Mouse (Mus musculus) stomach, postnatal 0 days (tissue): ENCODE measurements around the gene Rex1bd. TPM values are rescaled to one million over a fixed set of nuclear protein-coding genes. Genes with fewer than 3 reads are reported as not detected.

ENCODE experiments used
- ATAC-seq: fragments of 200-750 bp; cut with Nextera tagmentation; 2 replicates; pipeline ENCODE4 v1.8.0; 2017; ENCODE audit not compliant: low FRiP score, low TSS enrichment
- DNase-seq: peaks from one replicate; pipeline ENCODE4 v3.0.0-alpha.2; 2016; ENCODE audit warnings: low spot score
- H3K27ac ChIP-seq: fragments of 300-500 bp; sonication (generic); replicated peaks from 2 replicates; pipeline ENCODE4 v1.5.1; 2014; ENCODE audit warnings: mild to moderate bottlenecking, control low read depth
- H3K27me3 ChIP-seq: fragments of 300-500 bp; sonication (generic); 2 replicates; pipeline ENCODE4 v1.6.1; 2014; ENCODE audit warnings: low read length; ENCODE audit not compliant: control insufficient read depth, insufficient read depth
- H3K36me3 ChIP-seq: fragments of 300-500 bp; sonication (generic); 2 replicates; pipeline ENCODE4 v1.6.1; 2014; ENCODE audit warnings: low read length, mixed read lengths; ENCODE audit not compliant: control insufficient read depth, insufficient read depth
- H3K4me1 ChIP-seq: fragments of 300-500 bp; sonication (generic); replicated peaks from 2 replicates; pipeline ENCODE4 v1.6.1; 2014; ENCODE audit warnings: antibody characterized with exemption; ENCODE audit not compliant: control insufficient read depth, insufficient read depth
- H3K4me2 ChIP-seq: fragments of 300-500 bp; sonication (generic); replicated peaks from 2 replicates; pipeline ENCODE4 v1.6.1; 2014; ENCODE audit warnings: low read depth, mild to moderate bottlenecking, control low read depth, moderate library complexity
- H3K4me3 ChIP-seq: fragments of 300-500 bp; sonication (generic); 2 replicates; pipeline ENCODE4 v1.5.1; 2014; ENCODE audit warnings: low read depth, low read length, control low read depth
- H3K9ac ChIP-seq: fragments of 300-500 bp; sonication (generic); 2 replicates; pipeline ENCODE4 v1.6.1; 2014; ENCODE audit warnings: mild to moderate bottlenecking, low read length, control low read depth, mixed read lengths
- H3K9me3 ChIP-seq: fragments of 300-500 bp; sonication (generic); 2 replicates; pipeline ENCODE4 v1.6.1; 2016; ENCODE audit warnings: low read length; ENCODE audit not compliant: control insufficient read depth
- CTCF ChIP-seq: IDR thresholded peaks from 2 replicates; pipeline ENCODE4 v1.5.1; 2016; ENCODE audit warnings: antibody characterized with exemption, low read depth, mild to moderate bottlenecking, moderate library complexity
- EP300 ChIP-seq: optimal IDR thresholded peaks from 2 replicates; pipeline ENCODE3; 2016; ENCODE audit warnings: antibody characterized with exemption
- WGBS: fragments of 180-500 bp; shearing (Covaris S2); extraction: QIAGEN DNeasy Blood & Tissue Kit; methylation state at CpG from one replicate; pipeline ENCODE4 v1.1.7; 2014; 5-methylcytosine and 5-hydroxymethylcytosine counted together
- polyA plus RNA-seq: library from polyadenylated mRNA; unstranded; fragments of >200 nt; fragmentation: Nextera tagmentation; extraction: Ambion mirVana; gene quantifications from 2 replicates; pipeline ENCODE4 v1.2.1, GENCODE M21; 2015

Rex1bd gene
- polyA plus RNA-seq, 1 experiment from 2014 or later: 122 TPM

DNA sequence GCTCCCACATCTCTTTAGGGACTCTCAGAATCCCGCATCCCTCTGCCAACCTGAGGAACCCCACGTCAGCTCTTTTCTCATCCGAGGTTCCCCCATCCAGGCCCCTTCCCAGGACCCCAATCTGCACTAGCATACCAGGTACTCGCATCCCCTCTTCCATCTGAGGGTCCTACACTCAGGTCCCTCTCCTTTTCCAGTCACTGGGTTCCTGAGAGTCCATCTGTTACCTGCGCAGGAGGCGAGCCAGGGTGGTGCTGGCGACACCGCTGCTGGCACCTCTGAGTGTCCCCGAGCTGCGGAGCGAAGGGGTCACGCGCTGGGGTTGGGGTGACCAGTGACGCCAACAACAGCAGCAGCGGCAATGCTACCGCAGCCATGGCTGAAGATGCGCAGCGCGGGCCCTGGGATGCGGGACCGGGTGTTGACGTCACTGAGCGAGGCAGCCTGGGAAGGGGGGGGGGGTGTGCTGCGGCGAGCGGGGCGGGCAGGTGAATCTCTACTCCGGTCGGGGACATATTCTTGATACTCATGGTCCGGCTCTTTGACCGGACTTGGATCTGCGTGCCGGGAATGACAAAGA, 19.5 kb downstream of the Rex1bd start, which contains the start of gene Tmem59l:
Gene Tmem59l, minus strand, starts transcription at position 418 of the 580 bp plus-strand sequence.
- no peaks in the 10 kb centered on the region for H3K36me3 ChIP-seq
- H3K27ac ChIP-seq: no peak within 1 kb of the TSS
- no peak within 1 kb of the TSS for H3K9ac ChIP-seq
- DNase-seq (no peak), ATAC-seq (no peak)
- H3K27me3 ChIP-seq: peaks cover 24% of the 10 kb centered on the region; the same call in 1 of the 2 replicates
- WGBS: 13% methylated on average over 33 of the region's 33 CpGs
- peak within 1 kb of the TSS; percentile 50 for H3K4me2 ChIP-seq
- H3K9me3 ChIP-seq: no peaks in the 10 kb centered on the region
- 0 out of 2 replicates have a peak, but pooled peaks cover 4% of the 10 kb centered on the region for H3K4me1 ChIP-seq
- TF ChIP-seq EP300 (no peak), CTCF (no peak)
- peak within 1 kb of the TSS; percentile 31 for H3K4me3 ChIP-seq

DNA sequence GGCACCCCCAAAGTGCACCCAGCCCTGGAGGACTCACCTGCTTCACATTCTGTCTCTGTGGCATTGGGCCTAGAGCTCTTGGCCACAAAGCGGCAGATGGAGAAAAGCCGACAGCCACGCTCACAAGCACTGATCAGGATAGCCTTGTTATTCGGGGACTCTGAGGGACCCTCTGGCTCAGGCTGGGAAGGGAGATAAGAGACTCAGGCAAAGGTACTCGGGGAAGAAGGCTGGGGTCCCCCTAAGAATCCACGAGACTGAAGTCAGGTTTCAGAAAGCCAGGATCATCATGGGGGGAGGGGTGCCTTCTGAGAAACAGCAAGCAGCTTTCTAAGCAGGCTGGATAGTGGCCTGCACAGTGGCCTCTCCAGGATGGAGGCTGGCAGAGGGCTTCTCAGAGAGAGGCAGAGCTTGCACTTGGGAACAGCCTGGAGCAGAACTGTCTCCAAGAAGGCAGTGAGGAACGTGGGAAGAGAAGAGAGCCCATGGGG, 20.3 kb downstream of the Rex1bd start:
- Histone ChIP-seq H3K36me3 (no peaks in the 10 kb centered on the region), H3K4me3 (no peak overlapping the region), H3K4me2 (no peak overlapping the region), H3K27ac (no peak overlapping the region), H3K9me3 (no peaks in the 10 kb centered on the region), H3K27me3 (peaks cover 20% of the 10 kb centered on the region; the same call in 1 of the 2 replicates), H3K4me1 (0 out of 2 replicates have a peak, but pooled peaks cover 4% of the 10 kb centered on the region), H3K9ac (no peak overlapping the region)
- no peak for DNase-seq
- WGBS: 64% methylated on average over 7 of the region's 7 CpGs
- no peak for ATAC-seq
- TF ChIP-seq CTCF: no peak
- no peak for TF ChIP-seq EP300

DNA sequence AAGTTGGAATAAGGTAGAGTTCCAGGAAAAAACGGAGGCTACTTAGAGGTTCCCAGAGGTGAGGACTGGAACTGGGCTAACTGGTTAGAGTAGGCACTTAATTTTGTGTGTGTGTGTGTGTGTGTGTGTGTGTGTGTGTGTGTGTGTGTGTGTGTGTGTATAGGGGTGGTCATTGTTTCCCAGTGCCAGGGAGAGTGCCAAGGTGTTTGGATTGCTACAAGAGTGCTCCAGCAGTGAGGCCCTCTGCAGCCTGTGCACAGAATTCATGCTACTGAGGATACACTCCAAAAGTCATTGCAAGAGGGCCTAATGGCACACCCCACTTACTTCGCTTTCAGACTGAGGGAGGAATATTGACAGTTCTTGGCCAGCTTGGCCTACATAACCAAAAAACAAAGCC, 23.6 kb downstream of the Rex1bd start:
- DNase-seq (no peak), ATAC-seq (peak; percentile 21; the same call in 1 of the 2 replicates)
- no peak overlapping the region for H3K4me2 ChIP-seq
- no peaks in the 10 kb centered on the region for H3K36me3 ChIP-seq
- H3K9ac ChIP-seq: no peak overlapping the region
- no peak overlapping the region for H3K27ac ChIP-seq
- no peak for TF ChIP-seq CTCF
- TF ChIP-seq EP300: no peak
- WGBS: 52% methylated on average over 2 of the region's 2 CpGs
- H3K4me1 ChIP-seq: no peaks in the 10 kb centered on the region
- H3K4me3 ChIP-seq: no peak overlapping the region
- peaks cover 4% of the 10 kb centered on the region; the same call in 1 of the 2 replicates for H3K27me3 ChIP-seq
- no peaks in the 10 kb centered on the region for H3K9me3 ChIP-seq

GRCm38 (mm10) chr8:70481908-70482307, 24.6 kb downstream of the Rex1bd start:
- WGBS: 81% methylated on average over 3 of the region's 3 CpGs
- H3K4me1 ChIP-seq: 0 out of 2 replicates have a peak, but pooled peaks cover 2% of the 10 kb centered on the region
- DNase-seq: no peak
- TF ChIP-seq EP300 (no peak), CTCF (no peak)
- no peak for ATAC-seq
- no peak overlapping the region for H3K4me3 ChIP-seq
- no peak overlapping the region for H3K27ac ChIP-seq
- no peaks in the 10 kb centered on the region for H3K9me3 ChIP-seq
- no peaks in the 10 kb centered on the region for H3K36me3 ChIP-seq
- H3K9ac ChIP-seq: no peak overlapping the region
- H3K4me2 ChIP-seq: no peak overlapping the region
- H3K27me3 ChIP-seq: peaks cover under 1% of the 10 kb centered on the region; the same call in 1 of the 2 replicates

DNA sequence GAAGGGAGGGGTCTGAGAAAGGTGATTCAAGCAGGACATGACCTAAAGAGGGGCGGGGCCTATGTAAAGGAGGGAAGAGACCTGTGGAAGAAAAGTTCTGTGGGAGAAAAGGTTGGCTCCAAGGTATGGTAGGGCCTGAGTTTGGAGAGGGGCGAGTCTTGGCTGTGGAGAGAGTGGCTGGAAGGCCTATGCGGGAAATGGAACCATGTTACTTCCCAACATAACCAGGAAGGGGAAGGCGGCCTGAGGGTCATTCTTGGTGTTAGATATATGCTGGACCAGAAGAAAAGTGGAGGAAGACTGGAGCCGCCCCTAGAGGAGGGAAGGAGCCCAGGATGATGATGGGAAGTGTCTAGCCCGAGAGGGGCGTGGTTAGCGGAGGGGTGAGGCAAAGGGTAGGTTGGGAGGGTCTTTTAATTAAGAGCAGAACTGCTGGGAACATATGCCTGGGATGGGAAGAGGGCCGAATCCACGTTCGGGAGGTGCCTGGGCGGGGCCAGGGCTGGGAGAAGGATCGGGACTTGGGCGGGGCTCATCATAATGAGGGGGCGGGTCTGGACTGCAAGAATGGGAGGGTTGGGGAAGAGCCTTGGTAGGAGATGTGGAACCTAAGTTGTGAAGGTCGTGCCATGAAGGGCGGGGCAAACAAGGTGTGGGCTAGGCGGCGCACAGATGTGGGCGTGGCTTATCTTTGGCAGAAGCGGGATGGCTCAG, 29.1 kb downstream of the Rex1bd start:
- H3K4me2 ChIP-seq: peak overlapping the region; percentile 98
- 0 out of 2 replicates have a peak, but pooled peaks cover 2% of the 10 kb centered on the region for H3K4me1 ChIP-seq
- peak; percentile 61 for DNase-seq
- no peaks in the 10 kb centered on the region for H3K36me3 ChIP-seq
- no peaks in the 10 kb centered on the region for H3K9me3 ChIP-seq
- H3K27me3 ChIP-seq: no peaks in the 10 kb centered on the region
- peak overlapping the region; percentile 83 for H3K4me3 ChIP-seq
- WGBS: 4% methylated on average over 21 of the region's 21 CpGs
- TF ChIP-seq CTCF (no peak; the same call in 1 of the 2 replicates), EP300 (no peak)
- peak; percentile 25 for ATAC-seq
- peak overlapping the region; percentile 35; the same call in 1 of the 2 replicates for H3K9ac ChIP-seq
- peak overlapping the region; percentile 53 for H3K27ac ChIP-seq
